Mouse (Mus musculus) midbrain, embryonic 14.5 days (tissue): ENCODE results near the gene Raver2. TPM values are rescaled to one million over a fixed set of nuclear protein-coding genes. Genes with fewer than 3 reads are reported as not detected.

Experiments
- ATAC-seq: fragments of 200-750 bp; cut with Nextera tagmentation; 2 replicates; pipeline ENCODE4 v1.8.0; 2017; ENCODE audit warnings: moderate number of reproducible peaks, moderate library complexity; ENCODE audit not compliant: low FRiP score, low TSS enrichment
- DNase-seq: peaks from one replicate; pipeline ENCODE4 v3.0.0-alpha.2; 2015
- H3K27ac ChIP-seq: fragments of 300-500 bp; sonication (generic); replicated peaks from 2 replicates; pipeline ENCODE4 v1.5.1; 2014; ENCODE audit warnings: mild to moderate bottlenecking, low read depth, low read length, moderate library complexity
- H3K27me3 ChIP-seq: fragments of 300-500 bp; sonication (generic); 2 replicates; pipeline ENCODE4 v1.6.1; 2014; ENCODE audit warnings: low read length, control low read depth, mixed read lengths; ENCODE audit not compliant: control insufficient read depth, insufficient read depth
- H3K36me3 ChIP-seq: fragments of 300-500 bp; sonication (generic); 2 replicates; pipeline ENCODE4 v1.6.1; 2014; ENCODE audit warnings: low read length, control low read depth; ENCODE audit not compliant: control insufficient read depth, insufficient read depth
- H3K4me1 ChIP-seq: fragments of 300-500 bp; sonication (generic); 2 replicates; pipeline ENCODE4 v1.6.1; 2014; ENCODE audit warnings: mild to moderate bottlenecking, antibody characterized with exemption, low read length, control low read depth; ENCODE audit not compliant: control insufficient read depth, insufficient read depth
- H3K4me2 ChIP-seq: fragments of 300-500 bp; sonication (generic); 2 replicates; pipeline ENCODE4 v1.6.1; 2014; ENCODE audit warnings: mild to moderate bottlenecking, low read length, moderate library complexity
- H3K4me3 ChIP-seq: fragments of 300-500 bp; sonication (generic); replicated peaks from 2 replicates; pipeline ENCODE4 v1.5.1; 2014; ENCODE audit warnings: low read depth, low read length
- H3K9ac ChIP-seq: fragments of 300-500 bp; sonication (generic); replicated peaks from 2 replicates; pipeline ENCODE4 v1.6.1; 2014; ENCODE audit warnings: mild to moderate bottlenecking, low read length, moderate library complexity
- H3K9me3 ChIP-seq: fragments of 300-500 bp; sonication (generic); 2 replicates; pipeline ENCODE4 v1.6.1; 2016; ENCODE audit warnings: low read length, control low read depth, mixed read lengths; ENCODE audit not compliant: control insufficient read depth
- WGBS: fragments of 180-500 bp; shearing (Covaris S2); extraction: QIAGEN DNeasy Blood & Tissue Kit; methylation state at CpG from one replicate; pipeline ENCODE4 v1.1.7; 2014; 5-methylcytosine and 5-hydroxymethylcytosine counted together
- polyA plus RNA-seq: library from polyadenylated mRNA; unstranded; fragments of >200 nt; fragmentation: Nextera tagmentation; extraction: Ambion mirVana; gene quantifications from 2 replicates; pipeline ENCODE4 v1.2.1, GENCODE M21; 2014

The Raver2 gene
- polyA plus RNA-seq, 1 experiment from 2014 or later = 5.8 TPM

GRCm38 (mm10) chr4:101199433-101200081 is 130.8 kb downstream of the Raver2 start:
- H3K9me3 ChIP-seq = no peaks in the 10 kb centered on the region
- no peak for ATAC-seq

More at GRCm38 (mm10) chr4:101199433-101200081, 130.8 kb downstream of the Raver2 start:
- Histone ChIP-seq H3K27me3 (no peaks in the 10 kb centered on the region), H3K4me1 (no peaks in the 10 kb centered on the region), H3K36me3 (no peaks in the 10 kb centered on the region), H3K4me3 (no peak overlapping the region), H3K4me2 (no peak overlapping the region), H3K9ac (no peak overlapping the region), H3K27ac (no peak overlapping the region)
- DNase-seq = no peak
- WGBS = 96% methylated on average over 8 of the region's 8 CpGs

Other genes starting within 250 kb of the Raver2 start
- gene Gm10577, start 48.3 kb upstream of the Raver2 start, polyA plus RNA-seq = not detected in 2 replicates
- gene Jak1, start 196.3 kb downstream of the Raver2 start, polyA plus RNA-seq = 64.1 and 77.0 TPM in 2 replicates